Mouse (Mus musculus) liver, embryonic 11.5 days (tissue): ENCODE results near the gene Wfdc13. TPM values are rescaled to one million over a fixed set of nuclear protein-coding genes. Genes with fewer than 3 reads are reported as not detected.
A peak's percentile ranks its signal among the peaks of the same experiment; 100 is the strongest.
"Not testable (repeated sequence)": the region's sequence is repeated elsewhere in the genome, so short reads cannot be mapped to it uniquely, and the experiment has no call there.

Experiments used
- ATAC-seq: fragments of 200-750 bp; cut with Nextera tagmentation; replicated peaks from 2 replicates; pipeline ENCODE4 v1.8.0; 2017; ENCODE audit warnings: moderate number of reproducible peaks, mild to moderate bottlenecking, moderate TSS enrichment, moderate library complexity; ENCODE audit not compliant: low FRiP score
- DNase-seq: peaks from one replicate; pipeline ENCODE4 v3.0.0-alpha.2; 2017; ENCODE audit warnings: low spot score
- H3K27ac ChIP-seq: fragments of 300-500 bp; sonication (generic); 2 replicates; pipeline ENCODE4 v1.5.1; 2014; ENCODE audit warnings: mild to moderate bottlenecking, low read depth, low read length, control low read depth
- H3K27me3 ChIP-seq: fragments of 300-500 bp; sonication (generic); replicated peaks from 2 replicates; pipeline ENCODE4 v1.6.1; 2014; ENCODE audit warnings: low read length, mixed read lengths; ENCODE audit not compliant: control insufficient read depth, insufficient read depth
- H3K36me3 ChIP-seq: fragments of 300-500 bp; sonication (generic); 2 replicates; pipeline ENCODE4 v1.6.1; 2014; ENCODE audit warnings: mild to moderate bottlenecking, low read length, moderate library complexity, mixed read lengths; ENCODE audit not compliant: control insufficient read depth, insufficient read depth
- H3K4me1 ChIP-seq: fragments of 300-500 bp; sonication (generic); replicated peaks from 2 replicates; pipeline ENCODE4 v1.6.1; 2014; ENCODE audit warnings: low read length, mixed read lengths; ENCODE audit not compliant: control insufficient read depth, insufficient read depth
- H3K4me2 ChIP-seq: fragments of 300-500 bp; sonication (generic); 2 replicates; pipeline ENCODE4 v1.6.1; 2014; ENCODE audit warnings: mild to moderate bottlenecking, control low read depth, moderate library complexity
- H3K4me3 ChIP-seq: fragments of 300-500 bp; sonication (generic); 2 replicates; pipeline ENCODE4 v1.5.1; 2014; ENCODE audit warnings: low read depth, low read length, control low read depth
- H3K9ac ChIP-seq: fragments of 300-500 bp; sonication (generic); 2 replicates; pipeline ENCODE4 v1.6.1; 2014; ENCODE audit warnings: low read depth, low read length, control low read depth
- H3K9me3 ChIP-seq: fragments of 300-500 bp; sonication (generic); 2 replicates; pipeline ENCODE4 v1.6.1; 2016; ENCODE audit warnings: low read length, inconsistent platforms, mixed read lengths; ENCODE audit not compliant: control insufficient read depth
- WGBS: fragments of 180-500 bp; shearing (Covaris S2); extraction: QIAGEN DNeasy Blood & Tissue Kit; methylation state at CpG from one replicate; pipeline ENCODE4 v1.1.7; 2014; 5-methylcytosine and 5-hydroxymethylcytosine counted together
- polyA plus RNA-seq: library from polyadenylated mRNA; unstranded; fragments of >200 nt; fragmentation: Nextera tagmentation; extraction: Ambion mirVana; gene quantifications from 2 replicates; pipeline ENCODE4 v1.2.1, GENCODE M21; 2014

Gene Wfdc13
- polyA plus RNA-seq, 1 experiment from 2014 or later: not detected

DNA sequence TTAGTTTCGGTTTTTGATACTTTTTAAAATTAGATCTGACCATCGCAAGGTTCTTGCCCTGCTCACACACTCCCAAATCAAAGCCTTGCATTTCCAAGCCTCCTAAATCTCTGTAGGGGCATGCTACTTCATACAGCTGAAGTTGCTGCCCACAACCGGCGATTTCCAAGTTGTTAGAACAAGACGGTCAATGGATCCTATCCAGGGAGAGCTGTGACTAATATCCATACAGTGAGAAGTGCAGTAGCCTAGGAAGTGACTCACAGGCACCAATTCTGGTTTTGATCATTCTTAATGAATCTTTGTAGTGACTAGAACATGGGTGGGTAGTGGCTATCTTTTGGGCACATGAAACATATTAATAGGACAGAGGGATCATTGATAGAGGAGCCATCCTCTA, 16.9 kb downstream of the Wfdc13 start:
- no peaks in the 10 kb centered on the region for H3K27me3 ChIP-seq
- no peak overlapping the region for H3K4me3 ChIP-seq
- ATAC-seq: no peak
- no peak overlapping the region for H3K27ac ChIP-seq
- no peaks in the 10 kb centered on the region for H3K4me1 ChIP-seq
- DNase-seq: no peak
- no peak overlapping the region for H3K9ac ChIP-seq
- peaks cover 2% of the 10 kb centered on the region; the same call in 1 of the 2 replicates for H3K9me3 ChIP-seq
- H3K36me3 ChIP-seq: no peaks in the 10 kb centered on the region
- WGBS: 81% methylated on average over 5 of the region's 5 CpGs
- H3K4me2 ChIP-seq: no peak overlapping the region

DNA sequence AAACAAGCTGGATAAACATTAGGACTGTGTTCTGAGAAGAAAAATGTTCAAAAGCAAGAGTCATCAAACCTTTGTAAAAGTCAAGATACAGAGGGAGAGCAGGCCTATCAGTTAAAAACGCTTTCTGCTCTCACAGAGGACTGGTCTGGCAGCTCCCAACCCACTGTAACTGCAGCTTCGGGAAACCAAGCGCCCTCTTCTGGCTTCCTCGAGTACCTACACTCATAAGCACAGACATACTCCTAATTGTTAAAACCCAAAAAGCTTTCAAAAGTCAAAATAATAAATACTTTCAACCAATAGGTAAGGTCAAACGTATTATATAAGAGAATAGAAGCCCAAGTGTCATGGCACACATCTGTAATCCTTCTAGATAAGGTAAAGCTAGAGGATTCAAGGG, 19.3 kb downstream of the Wfdc13 start:
- DNase-seq (no peak), ATAC-seq (no peak)
- Histone ChIP-seq H3K4me1 (no peaks in the 10 kb centered on the region), H3K36me3 (no peaks in the 10 kb centered on the region), H3K27ac (no peak overlapping the region), H3K4me3 (no peak overlapping the region), H3K4me2 (no peak overlapping the region), H3K9me3 (peaks cover 2% of the 10 kb centered on the region; the same call in 1 of the 2 replicates), H3K9ac (no peak overlapping the region), H3K27me3 (no peaks in the 10 kb centered on the region)
- WGBS: 72% methylated on average over 5 of the region's 5 CpGs

DNA sequence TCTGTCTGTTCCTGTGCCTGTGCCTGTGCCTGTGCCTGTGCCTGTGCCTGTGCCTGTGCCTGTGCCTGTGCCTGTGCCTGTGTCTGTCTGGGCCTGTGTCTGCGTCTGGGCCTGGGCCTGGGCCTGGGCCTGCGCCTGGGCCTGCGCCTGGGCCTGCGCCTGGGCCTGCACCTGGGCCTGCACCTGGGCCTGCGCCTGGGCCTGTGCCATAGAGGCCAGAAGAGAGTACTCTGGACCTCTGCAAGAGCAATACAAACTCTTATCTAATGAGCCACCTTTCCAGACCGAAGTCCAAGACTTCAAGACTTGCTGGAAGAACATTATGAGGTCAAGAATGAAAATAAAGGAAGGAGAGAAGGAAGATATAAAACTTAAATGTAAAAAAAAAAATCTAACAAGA, 20.4 kb downstream of the Wfdc13 start:
- ATAC-seq: no peak
- 84% methylated on average over 6 of the region's 6 CpGs for WGBS
- no peak overlapping the region for H3K9ac ChIP-seq

DNA sequence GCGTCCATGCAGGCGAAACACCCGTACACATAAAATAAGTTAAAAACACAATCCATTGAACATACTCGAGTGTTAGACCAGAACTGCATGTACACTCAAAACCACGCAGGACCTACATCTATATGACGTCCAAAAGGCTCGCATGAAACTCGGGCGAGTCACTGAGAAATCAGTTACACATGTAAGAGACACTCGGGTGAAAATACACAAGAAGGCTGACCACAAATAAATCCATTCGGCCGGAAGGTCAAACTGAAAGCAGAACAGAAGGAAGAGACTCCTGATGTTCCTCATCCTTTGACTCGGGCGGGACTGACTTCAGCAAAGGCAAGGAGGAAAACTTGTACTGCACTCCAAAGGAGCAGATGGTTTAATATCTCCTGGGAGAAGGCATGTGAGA, 21.1 kb downstream of the Wfdc13 start:
- Histone ChIP-seq H3K4me2 (no peak overlapping the region), H3K27ac (no peak overlapping the region), H3K9ac (no peak overlapping the region), H3K9me3 (peaks cover 2% of the 10 kb centered on the region; the same call in 1 of the 2 replicates), H3K36me3 (no peaks in the 10 kb centered on the region), H3K27me3 (no peaks in the 10 kb centered on the region), H3K4me1 (no peaks in the 10 kb centered on the region), H3K4me3 (no peak overlapping the region)
- ATAC-seq (no peak), DNase-seq (no peak)
- WGBS: 90% methylated on average over 14 of the region's 14 CpGs

More for the DNA sequence above, 20.4 kb downstream of the Wfdc13 start:
- Histone ChIP-seq H3K36me3 (no peaks in the 10 kb centered on the region), H3K27ac (no peak overlapping the region), H3K9me3 (peaks cover 2% of the 10 kb centered on the region; the same call in 1 of the 2 replicates), H3K4me1 (no peaks in the 10 kb centered on the region), H3K4me2 (no peak overlapping the region), H3K4me3 (no peak overlapping the region), H3K27me3 (no peaks in the 10 kb centered on the region)
- no peak for DNase-seq

DNA sequence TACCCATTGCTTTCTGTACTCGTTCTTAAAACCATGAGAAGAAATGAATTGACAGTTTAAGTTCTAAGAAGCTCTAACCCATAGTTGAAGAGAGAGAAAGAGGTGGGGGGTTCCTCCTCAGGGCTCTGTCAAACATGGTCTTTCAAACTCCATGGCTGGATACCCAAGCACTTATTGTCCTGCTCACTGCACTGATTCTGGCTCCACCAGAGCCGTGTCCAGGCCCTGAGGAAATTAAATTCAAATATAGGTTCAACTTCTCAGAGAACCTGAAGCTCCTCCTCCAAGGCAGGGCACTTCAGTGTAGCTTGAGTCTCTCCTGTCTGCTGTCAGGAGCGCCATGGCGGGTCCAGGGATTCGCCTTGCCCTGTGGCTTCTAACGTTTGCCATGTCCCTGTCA, 30.1 kb downstream of the Wfdc13 start, which contains the start of gene Spint5:
Gene Spint5, plus strand, starts transcription at position 301 of the 400 bp plus-strand sequence.
- no peaks in the 10 kb centered on the region for H3K27me3 ChIP-seq
- H3K4me3 ChIP-seq: no peak within 1 kb of the TSS
- H3K9ac ChIP-seq: no peak within 1 kb of the TSS
- 69% methylated on average over 6 of the region's 6 CpGs for WGBS
- H3K9me3 ChIP-seq: no peaks in the 10 kb centered on the region
- ATAC-seq (no peak), DNase-seq (no peak)
- no peaks in the 10 kb centered on the region for H3K4me1 ChIP-seq
- no peaks in the 10 kb centered on the region for H3K36me3 ChIP-seq
- no peak within 1 kb of the TSS for H3K27ac ChIP-seq
- H3K4me2 ChIP-seq: no peak within 1 kb of the TSS

DNA sequence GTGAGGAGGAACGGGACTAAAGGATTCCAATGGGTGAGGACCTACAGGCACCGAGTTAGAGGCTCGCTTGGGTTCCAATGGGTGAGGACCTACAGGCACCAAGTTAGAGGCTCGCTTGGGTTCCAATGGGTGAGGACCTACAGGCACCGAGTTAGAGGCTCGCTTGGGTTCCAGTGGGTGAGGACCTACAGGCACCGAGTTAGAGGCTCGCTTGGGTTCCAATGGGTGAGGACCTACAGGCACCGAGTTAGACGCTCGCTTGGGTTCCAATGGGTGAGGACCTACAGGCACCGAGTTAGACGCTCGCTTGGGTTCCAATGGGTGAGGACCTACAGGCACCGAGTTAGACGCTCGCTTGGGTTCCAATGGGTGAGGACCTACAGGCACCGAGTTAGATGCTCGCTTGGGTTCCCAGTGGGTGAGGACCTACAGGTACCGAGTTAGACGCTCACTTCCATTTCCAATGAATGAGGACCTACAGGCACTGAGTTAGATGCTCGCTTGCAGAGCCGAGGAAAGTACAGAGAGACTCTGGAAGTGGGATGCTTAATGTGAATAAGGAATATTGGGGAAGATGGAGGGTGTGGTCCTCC, 31.4 kb downstream of the Wfdc13 start:
- DNase-seq, ATAC-seq, H3K36me3 ChIP-seq, H3K9me3 ChIP-seq, H3K27me3 ChIP-seq, H3K9ac ChIP-seq, H3K4me1 ChIP-seq, H3K27ac ChIP-seq, H3K4me3 ChIP-seq, H3K4me2 ChIP-seq: not testable (repeated sequence)
- 89% methylated on average over 21 of the region's 23 CpGs for WGBS

DNA sequence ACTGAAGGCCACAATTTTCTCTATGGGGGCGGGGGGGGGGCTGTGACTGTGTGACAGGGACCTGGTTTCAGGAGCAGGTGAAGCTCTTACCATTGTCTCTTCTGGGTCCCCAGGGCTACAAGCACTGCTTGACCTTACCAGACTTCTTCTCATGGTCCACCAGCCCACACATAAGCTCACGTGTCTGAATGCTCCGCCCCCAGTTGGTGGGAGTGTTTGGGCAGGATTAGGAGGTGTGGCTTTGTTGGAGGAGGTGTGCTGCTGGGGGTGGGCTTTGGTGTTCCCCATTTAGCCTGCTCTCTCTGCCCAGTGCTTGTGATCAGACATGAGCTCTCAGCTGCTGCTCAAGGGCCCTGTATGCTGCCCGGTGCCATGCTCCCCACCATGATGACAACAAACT, 38.4 kb downstream of the Wfdc13 start:
- ATAC-seq: no peak
- no peak overlapping the region for H3K9ac ChIP-seq

DNA sequence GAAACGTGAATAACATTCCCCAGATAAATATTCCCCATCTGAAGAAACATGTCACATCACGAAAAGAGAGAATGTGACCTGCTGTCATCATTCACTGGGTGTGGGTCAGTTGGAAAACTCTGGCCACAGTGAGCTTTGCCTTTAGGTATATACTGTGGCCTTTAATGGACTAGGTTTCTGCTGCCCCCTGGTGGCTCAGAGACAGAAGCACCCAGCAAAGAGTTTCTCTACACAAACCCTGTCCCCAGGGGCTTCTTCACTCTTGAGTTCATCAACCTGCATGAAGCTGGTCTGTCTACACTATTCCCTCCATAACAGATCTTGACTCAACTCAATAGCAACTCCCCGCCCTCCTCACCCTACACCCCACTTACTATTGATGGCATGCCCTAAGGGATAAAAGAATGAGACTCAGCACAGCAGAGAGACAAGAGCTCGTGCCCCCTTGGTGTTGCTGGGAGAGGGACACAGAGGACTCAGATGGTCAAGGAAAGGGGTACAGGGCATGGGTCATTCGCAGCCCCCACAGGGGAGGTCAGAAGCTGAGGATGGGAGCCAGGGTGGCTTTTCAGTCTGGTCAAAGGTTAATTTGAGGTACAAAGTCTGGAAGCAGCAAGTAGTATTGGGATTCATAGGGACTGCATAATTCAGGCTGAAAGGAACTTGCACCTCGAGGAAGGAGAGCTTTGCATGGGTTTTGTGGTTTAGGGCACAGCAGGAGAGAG, 41.1 kb downstream of the Wfdc13 start:
- DNase-seq (peak; percentile 47), ATAC-seq (no peak)
- Histone ChIP-seq H3K27me3 (no peaks in the 10 kb centered on the region), H3K4me1 (no peaks in the 10 kb centered on the region), H3K9ac (no peak overlapping the region), H3K4me2 (no peak overlapping the region), H3K4me3 (no peak overlapping the region), H3K9me3 (no peaks in the 10 kb centered on the region), H3K36me3 (no peaks in the 10 kb centered on the region), H3K27ac (no peak overlapping the region)
- WGBS: 20% methylated on average over 6 of the region's 6 CpGs

More for the DNA sequence above, 38.4 kb downstream of the Wfdc13 start:
- no peak overlapping the region for H3K27ac ChIP-seq
- no peaks in the 10 kb centered on the region for H3K9me3 ChIP-seq
- no peak for DNase-seq
- no peaks in the 10 kb centered on the region for H3K27me3 ChIP-seq
- 59% methylated on average over 4 of the region's 4 CpGs for WGBS
- H3K36me3 ChIP-seq: no peaks in the 10 kb centered on the region
- no peak overlapping the region for H3K4me2 ChIP-seq
- no peaks in the 10 kb centered on the region for H3K4me1 ChIP-seq
- no peak overlapping the region for H3K4me3 ChIP-seq

DNA sequence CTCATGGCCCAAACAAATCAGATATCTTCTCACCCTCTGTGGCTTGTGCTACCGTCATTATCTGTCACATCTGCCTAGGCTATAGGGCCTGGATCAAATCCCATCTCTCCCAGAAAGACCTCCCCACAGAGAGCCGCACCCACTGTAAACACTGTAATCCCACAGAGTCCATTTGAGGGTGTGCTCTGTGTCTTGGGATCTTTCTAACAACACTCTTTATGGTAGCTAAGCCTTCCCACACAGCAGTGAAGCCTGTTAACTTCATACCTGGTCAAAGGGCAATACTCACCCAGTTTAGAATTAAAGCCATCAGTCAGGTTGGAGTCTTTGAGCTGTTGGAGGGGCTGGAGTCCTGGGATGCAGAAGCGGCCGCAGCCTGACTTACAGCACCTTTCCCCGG, 46.8 kb downstream of the Wfdc13 start:
- Histone ChIP-seq H3K9me3 (no peaks in the 10 kb centered on the region), H3K9ac (no peak overlapping the region), H3K27me3 (no peaks in the 10 kb centered on the region), H3K4me1 (no peaks in the 10 kb centered on the region), H3K27ac (no peak overlapping the region), H3K4me2 (no peak overlapping the region), H3K36me3 (no peaks in the 10 kb centered on the region), H3K4me3 (no peak overlapping the region)
- ATAC-seq: no peak
- DNase-seq: no peak
- 69% methylated on average over 5 of the region's 5 CpGs for WGBS
